Mouse (Mus musculus) MEL (cell line): ENCODE measurements at regions not wholly inside any gene's neighbourhood (a gene's known extent, or its start where the extent isn't known, plus 50 kb on each side); places are given as distances from the start of the nearest gene placed in this dataset.

Experiments used
- CTCF ChIP-seq, 3 experiments: IDR thresholded peaks in 2 of 3; conservative IDR thresholded peaks in 1 of 3; 2 replicates each; pipeline ENCODE4 v1.5.1; 2011 to 2012; ENCODE audit warnings: low read length in 3 of 3, low read depth in 2 of 3, mild to moderate bottlenecking in 2 of 3, improper control_type of control experiment in 1 of 3, inconsistent platforms in 1 of 3, mixed read lengths in 1 of 3, moderate library complexity in 1 of 3; ENCODE audit not compliant: control insufficient read depth in 1 of 3, insufficient read depth in 1 of 3, poor library complexity in 1 of 3, severe bottlenecking in 1 of 3
- E2F4 ChIP-seq: IDR thresholded peaks from 2 replicates; pipeline ENCODE4 v1.6.1; 2011; ENCODE audit warnings: low read depth, low read length, improper control_type of control experiment, borderline replicate concordance
- EP300 ChIP-seq, 2 experiments: IDR thresholded peaks; 2 replicates each; pipeline ENCODE4 v1.6.1; 2011; ENCODE audit warnings: improper control_type of control experiment in 2 of 2, low read length in 2 of 2, low read depth in 1 of 2, mild to moderate bottlenecking in 1 of 2
- MXI1 ChIP-seq: IDR thresholded peaks from 2 replicates; pipeline ENCODE4 v1.6.1; 2011; ENCODE audit warnings: mild to moderate bottlenecking, low read depth, low read length, improper control_type of control experiment
- NELFE ChIP-seq: IDR thresholded peaks from 2 replicates; pipeline ENCODE4 v1.6.1; 2011; ENCODE audit warnings: low read depth, low read length, improper control_type of control experiment
- POLR2A ChIP-seq, 2 experiments: IDR thresholded peaks; 2 replicates each; pipeline ENCODE4 v1.6.1; 2011 to 2012; ENCODE audit warnings: low read length in 2 of 2, mild to moderate bottlenecking in 2 of 2, control low read depth in 1 of 2, improper control_type of control experiment in 1 of 2, low read depth in 1 of 2, moderate library complexity in 1 of 2; ENCODE audit not compliant: control insufficient read depth in 1 of 2, insufficient read depth in 1 of 2, poor library complexity in 1 of 2
- POLR2AphosphoS5 ChIP-seq: IDR thresholded peaks from 2 replicates; pipeline ENCODE4 v1.6.1; 2012; ENCODE audit warnings: low read depth, borderline replicate concordance, mild to moderate bottlenecking, inconsistent platforms, low read length, moderate library complexity, mixed read lengths
- RCOR1 ChIP-seq: IDR thresholded peaks from 2 replicates; pipeline ENCODE4 v1.6.1; 2012; ENCODE audit warnings: low read depth, mild to moderate bottlenecking, inconsistent platforms, low read length, improper control_type of control experiment
- SIN3A ChIP-seq: IDR thresholded peaks from 2 replicates; pipeline ENCODE4 v1.6.1; 2012; ENCODE audit warnings: low read length, improper control_type of control experiment, inconsistent platforms
- TBP ChIP-seq: IDR thresholded peaks from 2 replicates; pipeline ENCODE4 v1.8.0; 2011; ENCODE audit warnings: low read depth, low read length, improper control_type of control experiment
- TCF12 ChIP-seq: IDR thresholded peaks from 2 replicates; pipeline ENCODE4 v1.6.1; 2014; ENCODE audit warnings: low read depth, mild to moderate bottlenecking, inconsistent platforms, low read length, improper control_type of control experiment, moderate library complexity

DNA sequence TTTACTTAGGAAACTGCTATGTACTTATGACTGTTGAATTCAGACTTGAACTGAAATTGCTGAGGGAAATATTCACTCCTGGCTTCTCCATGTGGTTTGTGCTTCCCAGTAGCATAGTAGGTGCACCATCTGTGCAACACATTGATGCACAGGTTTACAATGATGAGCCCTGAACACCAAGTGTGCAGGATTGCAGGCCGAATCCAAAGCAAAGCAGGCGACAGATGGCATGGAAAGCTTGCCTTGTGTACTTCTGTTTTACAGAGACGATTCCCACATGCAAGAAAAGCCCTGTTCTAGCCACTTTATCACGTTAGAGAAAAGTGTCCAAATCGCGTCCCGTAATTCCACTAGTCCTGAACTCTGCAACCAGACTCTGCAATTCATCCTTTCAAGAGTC lies 1074.2 kb upstream of the Fam98a start:
- TF ChIP-seq TBP (no peak), CTCF (IDR thresholded peaks at IDR 0.05 in 2 of 3, conservative IDR thresholded peaks at IDR 0.05 in 1 of 3; ENCODE audit: control insufficient read depth in 1 of 3, insufficient read depth in 1 of 3, low read depth in 2 of 3, low read length in 3 of 3, poor library complexity in 1 of 3, severe bottlenecking in 1 of 3) (no peak), POLR2AphosphoS5 (no peak), NELFE (no peak), MXI1 (no peak), POLR2A (IDR thresholded peaks at IDR 0.05; ENCODE audit: control insufficient read depth in 1 of 2, insufficient read depth in 1 of 2, low read depth in 1 of 2, low read length in 2 of 2, poor library complexity in 1 of 2) (no peak), TCF12 (no peak), EP300 (IDR thresholded peaks at IDR 0.05; ENCODE audit: low read depth in 1 of 2, low read length in 2 of 2) (no peak), E2F4 (no peak), SIN3A (no peak), RCOR1 (no peak)
